Mouse (Mus musculus) heart, adult 2 months (tissue): Measurements from ENCODE around the gene Nfasc.

Experiments
- CTCF ChIP-seq: fragments of 200-600 bp; IDR thresholded peaks from 2 replicates; pipeline ENCODE4 v1.8.1; 2022; ENCODE audit warnings: antibody characterized with exemption, mild to moderate bottlenecking, moderate library complexity
- EP300 ChIP-seq: fragments of 200-500 bp; IDR thresholded peaks from 2 replicates; pipeline ENCODE4 v1.6.1; 2011; ENCODE audit warnings: low read depth, low read length, control low read depth; ENCODE audit not compliant: insufficient read depth
- POLR2A ChIP-seq: fragments of 200-500 bp; IDR thresholded peaks from 2 replicates; pipeline ENCODE4 v1.6.1; 2011; ENCODE audit warnings: mild to moderate bottlenecking, low read depth, low read length, control low read depth; ENCODE audit not compliant: insufficient read depth

DNA sequence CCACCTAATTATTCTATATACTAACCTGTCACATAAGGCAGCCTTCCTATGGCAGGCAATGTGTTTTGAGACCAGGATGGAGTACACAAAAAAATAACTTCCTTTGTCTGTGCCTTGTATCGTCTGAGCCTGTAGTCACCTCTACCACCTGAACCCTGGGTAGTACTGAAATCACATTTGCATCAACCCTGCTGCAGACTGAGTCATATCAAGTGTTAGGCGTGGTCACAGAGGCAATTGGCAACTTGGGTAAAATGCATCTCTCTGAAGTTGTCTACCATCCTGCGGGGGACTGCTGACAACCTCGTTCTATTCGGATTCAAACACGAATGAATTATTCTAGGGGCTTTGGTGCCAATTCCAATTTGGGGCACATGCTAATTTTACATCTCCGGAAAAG lies 161.5 kb downstream of the Nfasc start:
- TF ChIP-seq CTCF (no peak), POLR2A (no peak), EP300 (no peak)
